Mouse (Mus musculus): ENCODE measurements at regions not wholly inside any gene's neighbourhood (a gene's known extent, or its start where the extent isn't known, plus 50 kb on each side); places are given as distances from the start of the nearest gene placed in this dataset.

DNA sequence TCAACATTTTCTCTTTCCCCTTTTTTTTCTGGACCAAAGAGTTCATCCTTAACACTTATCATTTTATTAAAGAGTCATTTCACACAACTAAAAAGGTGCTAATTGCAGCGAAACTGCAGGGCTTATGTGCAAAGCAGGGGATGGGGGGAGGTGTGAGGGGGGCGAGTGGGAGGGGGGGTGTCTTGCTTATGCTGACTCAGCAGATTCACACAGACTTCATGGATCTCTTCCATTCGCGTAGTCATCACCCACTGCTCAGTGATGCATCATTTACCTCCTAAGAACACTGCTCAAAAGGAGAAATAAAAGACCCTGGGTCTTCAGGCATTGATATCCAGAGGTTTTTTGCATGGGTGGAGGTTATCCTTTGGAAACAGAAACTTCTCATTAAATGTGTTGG, 800.3 kb upstream of the Jmjd1c start:
- Histone ChIP-seq H3K4me3 (ENCODE audit: insufficient read depth, poor library complexity, severe bottlenecking) (no peak overlapping the region), H3ac (ENCODE audit: control insufficient read depth, insufficient read length, low read depth) (no peak overlapping the region), H3K36me3 (ENCODE audit: control insufficient read depth, insufficient read depth) (no peaks in the 10 kb centered on the region), H3K27me3 (ENCODE audit: control insufficient read depth, insufficient read depth, insufficient read length) (no peaks in the 10 kb centered on the region), H3K79me2 (ENCODE audit: control insufficient read depth, insufficient read depth) (no peaks in the 10 kb centered on the region), H3K79me3 (ENCODE audit: low read depth) (no peaks in the 10 kb centered on the region)
- TF ChIP-seq CEBPB (IDR thresholded peaks at IDR 0.05; ENCODE audit: low read depth) (no peak), FOSL1 (IDR thresholded peaks at IDR 0.05; ENCODE audit: insufficient read depth, low read length, poor library complexity, severe bottlenecking) (no peak), CTCF (IDR thresholded peaks at IDR 0.05; ENCODE audit: control insufficient read depth, insufficient read depth, insufficient read length) (no peak), MYOG (IDR thresholded peaks at IDR 0.05; ENCODE audit: control insufficient read depth, extremely low read depth, insufficient read length) (no peak)

DNA sequence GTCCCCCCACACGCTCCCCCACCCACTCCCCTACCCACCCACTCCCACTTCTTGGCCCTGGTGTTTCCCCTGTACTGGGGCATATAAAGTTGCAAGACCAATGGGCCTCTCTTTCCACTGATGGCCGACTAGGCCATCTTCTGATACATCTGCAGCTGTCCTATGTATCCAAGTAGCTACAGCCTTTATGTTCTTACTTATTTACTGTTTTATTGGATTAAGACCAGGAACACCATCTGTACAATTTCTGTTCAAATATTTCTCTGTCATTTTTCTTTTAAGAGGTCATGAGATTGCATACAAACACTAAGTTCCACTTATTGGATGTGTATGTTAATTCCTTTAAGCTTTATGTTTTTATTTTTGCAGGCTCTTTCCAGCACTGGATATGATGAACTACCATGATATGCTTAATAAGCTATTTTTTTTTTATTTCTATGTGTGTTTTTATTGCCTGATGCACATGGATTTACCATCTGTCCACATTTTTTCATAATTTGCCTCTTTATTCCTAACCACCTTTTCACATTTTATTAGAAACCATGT, 792.6 kb upstream of the Jmjd1c start:
- H3K27me3 ChIP-seq (ENCODE audit: control insufficient read depth, insufficient read depth, insufficient read length), result no peaks in the 10 kb centered on the region
- no peaks in the 10 kb centered on the region for H3K79me3 ChIP-seq (ENCODE audit: low read depth)
- no peak overlapping the region for H3ac ChIP-seq (ENCODE audit: control insufficient read depth, insufficient read length, low read depth)
- no peaks in the 10 kb centered on the region for H3K36me3 ChIP-seq (ENCODE audit: control insufficient read depth, insufficient read depth)
- no peaks in the 10 kb centered on the region for H3K79me2 ChIP-seq (ENCODE audit: control insufficient read depth, insufficient read depth)
- no peak overlapping the region for H3K4me3 ChIP-seq (ENCODE audit: insufficient read depth, poor library complexity, severe bottlenecking)
- no peak for TF ChIP-seq MAX (IDR thresholded peaks at IDR 0.05)
- TF ChIP-seq MYOD1 (IDR thresholded peaks at IDR 0.05; ENCODE audit: control insufficient read depth, insufficient read length, low read depth), result no peak
- TF ChIP-seq CEBPB (IDR thresholded peaks at IDR 0.05; ENCODE audit: low read depth), result no peak
- no peak for TF ChIP-seq FOSL1 (IDR thresholded peaks at IDR 0.05; ENCODE audit: insufficient read depth, low read length, poor library complexity, severe bottlenecking)
- TF ChIP-seq CTCF (IDR thresholded peaks at IDR 0.05; ENCODE audit: control insufficient read depth, insufficient read depth, insufficient read length), result no peak
- no peak for TF ChIP-seq USF1 (IDR thresholded peaks at IDR 0.05; ENCODE audit: low read depth)
- no peak for TF ChIP-seq MYOG (IDR thresholded peaks at IDR 0.05; ENCODE audit: control insufficient read depth, extremely low read depth, insufficient read length)

DNA sequence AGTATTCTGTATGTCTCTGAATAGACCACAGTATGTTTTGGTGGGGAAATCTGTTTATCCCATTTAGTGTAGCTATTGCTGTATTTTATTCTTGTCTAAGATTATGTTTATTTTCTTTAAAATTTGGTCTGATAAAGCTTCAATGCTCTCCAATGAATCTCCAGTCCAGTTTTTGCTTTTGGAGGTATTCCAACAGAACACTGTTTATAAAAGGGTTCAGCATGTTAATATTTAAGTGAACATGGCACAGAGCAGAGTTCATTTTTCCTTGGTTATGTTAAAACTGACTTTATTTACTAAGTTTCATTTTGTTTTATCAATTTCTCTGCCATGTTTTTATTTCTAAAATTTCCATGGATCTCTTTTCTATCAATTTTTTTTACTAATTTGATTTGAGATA, 791.0 kb upstream of the Jmjd1c start:
- no peaks in the 10 kb centered on the region for H3K79me2 ChIP-seq (ENCODE audit: control insufficient read depth, insufficient read depth)
- no peak overlapping the region for H3K4me3 ChIP-seq (ENCODE audit: insufficient read depth, poor library complexity, severe bottlenecking)
- H3K27me3 ChIP-seq (ENCODE audit: control insufficient read depth, insufficient read depth, insufficient read length), result no peaks in the 10 kb centered on the region
- H3K36me3 ChIP-seq (ENCODE audit: control insufficient read depth, insufficient read depth), result no peaks in the 10 kb centered on the region
- H3K79me3 ChIP-seq (ENCODE audit: low read depth), result no peaks in the 10 kb centered on the region
- TF ChIP-seq CTCF (IDR thresholded peaks at IDR 0.05; ENCODE audit: control insufficient read depth, insufficient read depth, insufficient read length), result no peak
- TF ChIP-seq MYOD1 (IDR thresholded peaks at IDR 0.05; ENCODE audit: control insufficient read depth, insufficient read length, low read depth), result no peak
- TF ChIP-seq USF1 (IDR thresholded peaks at IDR 0.05; ENCODE audit: low read depth), result no peak
- TF ChIP-seq FOSL1 (IDR thresholded peaks at IDR 0.05; ENCODE audit: insufficient read depth, low read length, poor library complexity, severe bottlenecking), result no peak
- TF ChIP-seq CEBPB (IDR thresholded peaks at IDR 0.05; ENCODE audit: low read depth), result no peak
- no peak for TF ChIP-seq MAX (IDR thresholded peaks at IDR 0.05)
- TF ChIP-seq MYOG (IDR thresholded peaks at IDR 0.05; ENCODE audit: control insufficient read depth, extremely low read depth, insufficient read length), result no peak
- H3ac ChIP-seq (ENCODE audit: control insufficient read depth, insufficient read length, low read depth), result no peak overlapping the region

DNA sequence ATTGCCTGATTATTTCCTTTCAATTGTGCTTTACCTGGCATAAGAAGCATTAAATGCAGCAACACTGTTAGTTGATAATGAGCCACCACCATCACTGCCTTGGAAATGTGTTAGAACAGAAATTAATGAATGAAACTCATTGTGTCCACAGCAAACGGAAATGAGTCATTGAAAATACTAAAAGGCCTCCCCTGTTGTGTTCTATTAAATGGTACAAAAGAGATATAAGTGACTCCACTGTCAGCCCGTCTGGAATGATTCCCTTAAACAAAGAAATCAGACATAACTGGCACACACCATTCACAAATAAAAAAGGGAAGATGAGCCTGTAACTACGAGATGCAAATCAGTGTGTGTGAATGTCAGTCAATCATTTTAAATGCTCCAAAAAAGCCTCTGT, 764.8 kb upstream of the Jmjd1c start:
- H3K27me3 ChIP-seq (ENCODE audit: control insufficient read depth, insufficient read depth, insufficient read length), result no peaks in the 10 kb centered on the region
- TF ChIP-seq FOSL1 (IDR thresholded peaks at IDR 0.05; ENCODE audit: insufficient read depth, low read length, poor library complexity, severe bottlenecking) (no peak), MYOG (IDR thresholded peaks at IDR 0.05; ENCODE audit: control insufficient read depth, extremely low read depth, insufficient read length) (no peak), MAX (IDR thresholded peaks at IDR 0.05) (no peak), CEBPB (IDR thresholded peaks at IDR 0.05; ENCODE audit: low read depth) (no peak), USF1 (IDR thresholded peaks at IDR 0.05; ENCODE audit: low read depth) (no peak), MYOD1 (IDR thresholded peaks at IDR 0.05; ENCODE audit: control insufficient read depth, insufficient read length, low read depth) (no peak), CTCF (IDR thresholded peaks at IDR 0.05; ENCODE audit: control insufficient read depth, insufficient read depth, insufficient read length) (no peak)

DNA sequence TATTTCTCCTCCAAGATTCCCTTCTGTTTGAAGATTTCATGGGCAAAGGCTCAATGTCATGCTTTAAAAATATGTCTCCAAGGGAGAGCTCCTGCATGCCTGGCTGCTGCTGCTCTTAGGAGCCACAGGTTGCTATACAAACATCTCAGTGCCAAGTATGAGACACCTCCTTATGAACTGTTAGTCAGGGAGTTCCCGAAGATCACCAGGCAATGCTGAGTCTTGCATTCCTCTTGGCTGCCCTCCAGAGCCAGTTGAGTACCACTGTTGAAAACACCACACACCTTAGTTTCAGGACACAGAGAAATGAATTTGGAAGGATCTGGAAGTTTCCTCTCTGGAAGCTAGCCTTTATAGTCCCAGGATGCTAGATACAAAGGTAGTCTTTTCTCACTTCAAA, 757.9 kb upstream of the Jmjd1c start:
- Histone ChIP-seq H3ac (ENCODE audit: control insufficient read depth, insufficient read length, low read depth) (no peak overlapping the region), H3K79me2 (ENCODE audit: control insufficient read depth, insufficient read depth) (no peaks in the 10 kb centered on the region), H3K79me3 (ENCODE audit: low read depth) (no peaks in the 10 kb centered on the region), H3K36me3 (ENCODE audit: control insufficient read depth, insufficient read depth) (no peaks in the 10 kb centered on the region), H3K27me3 (ENCODE audit: control insufficient read depth, insufficient read depth, insufficient read length) (no peaks in the 10 kb centered on the region), H3K4me3 (ENCODE audit: insufficient read depth, poor library complexity, severe bottlenecking) (no peak overlapping the region)
- no peak for TF ChIP-seq CEBPB (IDR thresholded peaks at IDR 0.05; ENCODE audit: low read depth)
- no peak for TF ChIP-seq MAX (IDR thresholded peaks at IDR 0.05)
- TF ChIP-seq USF1 (IDR thresholded peaks at IDR 0.05; ENCODE audit: low read depth), result no peak
- no peak for TF ChIP-seq MYOG (IDR thresholded peaks at IDR 0.05; ENCODE audit: control insufficient read depth, extremely low read depth, insufficient read length)
- no peak for TF ChIP-seq FOSL1 (IDR thresholded peaks at IDR 0.05; ENCODE audit: insufficient read depth, low read length, poor library complexity, severe bottlenecking)
- TF ChIP-seq CTCF (IDR thresholded peaks at IDR 0.05; ENCODE audit: control insufficient read depth, insufficient read depth, insufficient read length), result no peak
- TF ChIP-seq MYOD1 (IDR thresholded peaks at IDR 0.05; ENCODE audit: control insufficient read depth, insufficient read length, low read depth), result no peak

More for the DNA sequence above, 764.8 kb upstream of the Jmjd1c start:
- no peaks in the 10 kb centered on the region for H3K36me3 ChIP-seq (ENCODE audit: control insufficient read depth, insufficient read depth)
- H3K4me3 ChIP-seq (ENCODE audit: insufficient read depth, poor library complexity, severe bottlenecking), result no peak overlapping the region
- no peaks in the 10 kb centered on the region for H3K79me3 ChIP-seq (ENCODE audit: low read depth)
- H3K79me2 ChIP-seq (ENCODE audit: control insufficient read depth, insufficient read depth), result no peaks in the 10 kb centered on the region
- H3ac ChIP-seq (ENCODE audit: control insufficient read depth, insufficient read length, low read depth), result no peak overlapping the region

DNA sequence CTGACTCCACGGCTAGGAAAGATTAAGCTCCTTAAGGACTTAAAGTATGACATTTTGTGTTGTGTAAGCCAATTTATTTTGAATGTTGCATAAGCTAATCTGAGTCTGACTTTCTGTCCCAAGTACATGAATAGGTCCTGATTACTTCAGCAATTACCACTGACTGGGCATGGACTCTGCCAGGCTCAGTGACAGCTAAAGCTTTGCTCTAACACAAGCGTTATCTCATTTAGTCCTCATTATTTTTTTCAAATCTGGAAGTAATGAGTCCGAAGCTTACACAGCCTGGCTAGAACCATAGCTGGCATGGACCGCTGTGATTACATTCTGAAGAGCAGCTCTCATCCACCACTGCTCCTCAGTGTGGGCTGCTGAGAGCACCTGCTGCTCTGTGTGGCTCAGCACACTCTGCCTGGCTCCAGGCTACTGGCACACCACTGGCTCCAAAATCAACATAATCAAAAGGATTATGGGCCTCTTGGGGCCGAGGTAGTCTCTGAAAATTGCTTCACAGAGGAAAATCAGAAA, 753.0 kb upstream of the Jmjd1c start:
- H3K79me2 ChIP-seq (ENCODE audit: control insufficient read depth, insufficient read depth), result no peaks in the 10 kb centered on the region
- TF ChIP-seq CEBPB (IDR thresholded peaks at IDR 0.05; ENCODE audit: low read depth) (no peak), MYOG (IDR thresholded peaks at IDR 0.05; ENCODE audit: control insufficient read depth, extremely low read depth, insufficient read length) (no peak), USF1 (IDR thresholded peaks at IDR 0.05; ENCODE audit: low read depth) (no peak), FOSL1 (IDR thresholded peaks at IDR 0.05; ENCODE audit: insufficient read depth, low read length, poor library complexity, severe bottlenecking) (no peak), CTCF (IDR thresholded peaks at IDR 0.05; ENCODE audit: control insufficient read depth, insufficient read depth, insufficient read length) (no peak), MYOD1 (IDR thresholded peaks at IDR 0.05; ENCODE audit: control insufficient read depth, insufficient read length, low read depth) (no peak), MAX (IDR thresholded peaks at IDR 0.05) (no peak)
- H3ac ChIP-seq (ENCODE audit: control insufficient read depth, insufficient read length, low read depth), result no peak overlapping the region
- H3K36me3 ChIP-seq (ENCODE audit: control insufficient read depth, insufficient read depth), result no peaks in the 10 kb centered on the region
- no peaks in the 10 kb centered on the region for H3K79me3 ChIP-seq (ENCODE audit: low read depth)
- no peak overlapping the region for H3K4me3 ChIP-seq (ENCODE audit: insufficient read depth, poor library complexity, severe bottlenecking)
- no peaks in the 10 kb centered on the region for H3K27me3 ChIP-seq (ENCODE audit: control insufficient read depth, insufficient read depth, insufficient read length)
